ENCODE assay signal across 17 mouse cellular contexts in the genomic region with DNA sequence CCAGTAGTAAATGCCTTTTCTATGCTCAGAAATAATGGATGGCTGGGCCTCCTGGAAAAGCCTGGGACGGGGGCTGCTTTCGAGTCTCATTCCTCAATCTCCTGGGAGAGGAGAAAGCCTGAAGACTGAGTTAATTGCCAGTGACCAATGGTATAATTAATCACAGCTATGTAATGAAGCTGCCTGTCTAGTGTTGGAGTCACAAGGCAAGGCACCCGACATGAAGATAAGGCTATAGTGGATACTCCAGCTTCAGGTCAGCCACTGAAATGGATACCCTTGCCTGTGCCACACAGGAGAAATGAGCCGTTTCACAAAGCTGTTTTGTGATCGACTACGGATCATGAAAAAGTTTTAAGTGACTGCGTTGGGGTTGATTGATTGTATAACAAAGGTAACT. TPM values are rescaled to one million over a fixed set of nuclear protein-coding genes. Genes with fewer than 3 reads are reported as not detected.
DNase-seq lines count a peak whose midpoint lies in the region; ATAC-seq and TF ChIP-seq lines count a peak whose summit lies in the region.
"Had no signal": no experiment of that assay in that cellular context is flagged by ENCODE, and none has a peak within 500 bp of the region (broad histone marks: within the 10 kb centered on the region; RNA-seq: fewer than 3 reads in every experiment).

No protein-coding gene starts in this region.

- H3K9me3 ChIP-seq in heart, embryonic 13.5 days, result no peaks in the 10 kb centered on the region
- no peaks in the 10 kb centered on the region for H3K9me3 ChIP-seq in kidney, postnatal 0 days (replicated peaks; ENCODE audit: low read length)
- H3K9me3 ChIP-seq: embryonic facial prominence, embryonic 15.5 days; forebrain, embryonic 13.5 days had no signal

- TF ChIP-seq POLR2A in kidney, adult 2 months (IDR thresholded peaks at IDR 0.05; ENCODE audit: low read depth, low read length), result no peak

- WGBS in heart, embryonic 13.5 days, result 54% methylated on average over 7 of the region's 7 CpGs
- 29% methylated on average over 7 of the region's 7 CpGs for WGBS in kidney, postnatal 0 days
- WGBS in kidney, adult 2 months, result 40% methylated on average over 7 of the region's 7 CpGs

- TF ChIP-seq CTCF in kidney, postnatal 0 days (IDR thresholded peaks at IDR 0.05; ENCODE audit: low read depth), result no peak
- no peak for TF ChIP-seq CTCF in kidney, adult 2 months (conservative IDR thresholded peaks at IDR 0.05; ENCODE audit: insufficient read depth, insufficient read length, low read depth, low read length)

- no peaks in the 10 kb centered on the region for H3K27me3 ChIP-seq in heart, embryonic 13.5 days (replicated peaks)
- no peaks in the 10 kb centered on the region for H3K27me3 ChIP-seq in kidney, postnatal 0 days (ENCODE audit: insufficient read depth, low read length)
- no peaks in the 10 kb centered on the region for H3K27me3 ChIP-seq in kidney, adult 2 months (replicated peaks; ENCODE audit: control insufficient read depth, insufficient read depth, low read length)
- H3K27me3 ChIP-seq: embryonic facial prominence, embryonic 15.5 days had no signal

- H3K9ac ChIP-seq in heart, embryonic 13.5 days, result peak overlapping the region; percentile 9; the same call in 1 of the 2 replicates
- H3K9ac ChIP-seq in kidney, postnatal 0 days (ENCODE audit: low read depth, low read length), result no peak overlapping the region
- H3K9ac ChIP-seq: embryonic facial prominence, embryonic 15.5 days; forebrain, embryonic 13.5 days had no signal

- no peak overlapping the region for H3K27ac ChIP-seq in heart, embryonic 13.5 days (replicated peaks)
- H3K27ac ChIP-seq in kidney, postnatal 0 days, result no peak overlapping the region
- H3K27ac ChIP-seq in kidney, adult 2 months (ENCODE audit: insufficient read depth, low read depth, low read length), result no peak overlapping the region
- H3K27ac ChIP-seq in brown adipose tissue, adult 24 weeks (replicated peaks; ENCODE audit: low read depth, low read length), result 0 out of 2 replicates have a peak overlapping the region, but pooled peaks have one; percentile 0
- H3K27ac ChIP-seq: embryonic facial prominence, embryonic 15.5 days; forebrain, embryonic 13.5 days; liver, embryonic 14.5 days had no signal

- H3K4me2 ChIP-seq in heart, embryonic 13.5 days, result peak overlapping the region; percentile 37
- no peak overlapping the region for H3K4me2 ChIP-seq in kidney, postnatal 0 days (ENCODE audit: low read length)
- H3K4me2 ChIP-seq: embryonic facial prominence, embryonic 15.5 days; forebrain, embryonic 13.5 days had no signal

- no peaks in the 10 kb centered on the region for H3K36me3 ChIP-seq in heart, embryonic 13.5 days
- H3K36me3 ChIP-seq in kidney, postnatal 0 days (ENCODE audit: insufficient read depth, low read length), result no peaks in the 10 kb centered on the region
- H3K36me3 ChIP-seq in kidney, adult 2 months (ENCODE audit: control insufficient read depth, insufficient read depth, low read length), result no peaks in the 10 kb centered on the region
- H3K36me3 ChIP-seq: embryonic facial prominence, embryonic 15.5 days had no signal

- peak overlapping the region; percentile 5 for H3K4me3 ChIP-seq in heart, embryonic 13.5 days
- no peak overlapping the region for H3K4me3 ChIP-seq in kidney, postnatal 0 days (replicated peaks; ENCODE audit: low read depth, low read length)
- H3K4me3 ChIP-seq in kidney, adult 2 months (ENCODE audit: insufficient read depth, low read depth, low read length), result no peak overlapping the region
- no peak overlapping the region for H3K4me3 ChIP-seq in brown adipose tissue, adult 24 weeks (ENCODE audit: insufficient read depth, low read depth, low read length)
- H3K4me3 ChIP-seq: embryonic facial prominence, embryonic 15.5 days; forebrain, embryonic 13.5 days; layer of hippocampus, adult 2 months had no signal

- ATAC-seq in heart, embryonic 13.5 days (ENCODE audit: extremely low read depth, insufficient number of reproducible peaks, low FRiP score, low TSS enrichment), result no peak
- 0 out of 2 replicates have a peak, but pooled peaks have one; percentile 46 for ATAC-seq in kidney, postnatal 0 days (replicated peaks; ENCODE audit: low FRiP score, low read depth)
- ATAC-seq: forebrain, embryonic 13.5 days; intestine, postnatal 0 days had no signal

- DNase-seq in heart, adult 8-10 months (ENCODE audit: low spot score), result no peak
- peak; percentile 85 for DNase-seq in kidney, postnatal 0 days (ENCODE audit: low spot score)
- DNase-seq in kidney, adult 2 months, result no peak
- DNase-seq in mesoderm, embryonic 11.5 days (ENCODE audit: low read depth, low spot score), result peak; percentile 23
- no peak for DNase-seq in MN1 (ENCODE audit: low spot score)
- DNase-seq: adrenal gland, postnatal 14 days; cerebellum, postnatal 25 days; lung, postnatal 36 days; right cerebral cortex, postnatal 14 days had no signal

- H3K4me1 ChIP-seq in heart, embryonic 13.5 days, result peaks cover 48% of the 10 kb centered on the region
- H3K4me1 ChIP-seq in kidney, postnatal 0 days (replicated peaks; ENCODE audit: insufficient read depth, low read length), result 0 out of 2 replicates have a peak, but pooled peaks cover 4% of the 10 kb centered on the region
- peaks cover 12% of the 10 kb centered on the region for H3K4me1 ChIP-seq in kidney, adult 2 months (ENCODE audit: control insufficient read depth, insufficient read depth, low read length)
- peaks cover 14% of the 10 kb centered on the region for H3K4me1 ChIP-seq in brown adipose tissue, adult 24 weeks (ENCODE audit: control insufficient read depth, insufficient read depth, insufficient read length, low read length)

RNA-seq across cellular contexts. Expression of a gene that starts 36.5 kb away (rescaled TPM):
- polyA plus RNA-seq in heart, embryonic 13.5 days (2015; fragmentation: Nextera tagmentation; extraction: Ambion mirVana), result 0.08 and 0.13 TPM in 2 replicates
- under 1 TPM in 3 of 4 experiments, not detected in 1; 0.12 to 0.29 (median 0.13) TPM for total RNA-seq in heart, adult 8-10 months (2022)
- 0.08 and 0.17 TPM in 2 replicates for polyA plus RNA-seq in kidney, postnatal 0 days (2015; fragmentation: Nextera tagmentation; extraction: Ambion mirVana)
- polyA plus RNA-seq in kidney, adult 2 months (2012; rRNA removed), result 0.09 and 0.27 TPM in 2 replicates
- polyA plus RNA-seq in brown adipose tissue, adult 24 weeks (2012; ENCODE audit: insufficient read depth, insufficient read length, missing spikeins), result not detected in 2 replicates
- total RNA-seq: layer of hippocampus, adult 2 months had no signal
- polyA plus RNA-seq: forebrain, embryonic 13.5 days; testis, adult 2 months had no signal

RNA-seq across cellular contexts. Expression of a gene that starts 37.1 kb away (rescaled TPM):
- 58.5 and 76.5 TPM in 2 replicates for polyA plus RNA-seq in heart, embryonic 13.5 days (2015; fragmentation: Nextera tagmentation; extraction: Ambion mirVana)
- total RNA-seq in heart, adult 8-10 months (2022), result 100 to 1,000 TPM; 117 to 139 (median 131) TPM
- 42.3 and 44.6 TPM in 2 replicates for polyA plus RNA-seq in kidney, postnatal 0 days (2015; fragmentation: Nextera tagmentation; extraction: Ambion mirVana)
- 69.8 and 73.8 TPM in 2 replicates for polyA plus RNA-seq in kidney, adult 2 months (2012; rRNA removed)
- 37.1 and 44.1 TPM in 2 replicates for polyA plus RNA-seq in brown adipose tissue, adult 24 weeks (2012; ENCODE audit: insufficient read depth, insufficient read length, missing spikeins)

Comparison
In these comparisons a context has a peak if more than half of its experiments do, and no peak if none do; other contexts are left out.
1. DNase-seq: peak in kidney, postnatal 0 days (single experiment) and mesoderm, embryonic 11.5 days (single experiment); none in heart, adult 8-10 months (single experiment), kidney, adult 2 months (single experiment) and MN1 (single experiment).